Mouse (Mus musculus) heart, embryonic 13.5 days (tissue): ENCODE measurements around the gene Grin3a. TPM values are rescaled to one million over a fixed set of nuclear protein-coding genes. Genes with fewer than 3 reads are reported as not detected.

Experiments used
- ATAC-seq: fragments of 200-750 bp; cut with Nextera tagmentation; 2 replicates; pipeline ENCODE4 v1.8.0; 2017; ENCODE audit warnings: moderate TSS enrichment; ENCODE audit not compliant: insufficient number of reproducible peaks, low FRiP score, low TSS enrichment; ENCODE audit errors: extremely low read depth
- H3K27ac ChIP-seq: fragments of 300-500 bp; sonication (generic); replicated peaks from 2 replicates; pipeline ENCODE4 v1.5.1; 2015; ENCODE audit warnings: moderate library complexity, mild to moderate bottlenecking, inconsistent platforms
- H3K27me3 ChIP-seq: fragments of 300-500 bp; sonication (generic); replicated peaks from 2 replicates; pipeline ENCODE4 v1.6.1; 2015; ENCODE audit warnings: mild to moderate bottlenecking, inconsistent platforms
- H3K36me3 ChIP-seq: fragments of 300-500 bp; sonication (generic); 2 replicates; pipeline ENCODE4 v1.6.1; 2015; ENCODE audit warnings: mild to moderate bottlenecking, inconsistent platforms
- H3K4me1 ChIP-seq: fragments of 300-500 bp; sonication (generic); 2 replicates; pipeline ENCODE4 v1.6.1; 2015; ENCODE audit warnings: inconsistent platforms
- H3K4me2 ChIP-seq: fragments of 300-500 bp; sonication (generic); 2 replicates; pipeline ENCODE4 v1.6.1; 2015; ENCODE audit warnings: inconsistent platforms, mild to moderate bottlenecking, moderate library complexity
- H3K4me3 ChIP-seq: fragments of 300-500 bp; sonication (generic); 2 replicates; pipeline ENCODE4 v1.5.1; 2015; ENCODE audit warnings: moderate library complexity, mild to moderate bottlenecking, inconsistent platforms
- H3K9ac ChIP-seq: fragments of 300-500 bp; sonication (generic); 2 replicates; pipeline ENCODE4 v1.6.1; 2015; ENCODE audit warnings: inconsistent platforms, mild to moderate bottlenecking, moderate library complexity
- H3K9me3 ChIP-seq: fragments of 300-500 bp; sonication (generic); 2 replicates; pipeline ENCODE4 v1.6.1; 2016; ENCODE audit warnings: inconsistent platforms
- WGBS: fragments of 180-500 bp; shearing (Covaris S2); methylation state at CpG from one replicate; pipeline ENCODE4 v1.1.7; 2015; ENCODE audit warnings: mixed read lengths; 5-methylcytosine and 5-hydroxymethylcytosine counted together
- polyA plus RNA-seq: library from polyadenylated mRNA; unstranded; fragments of >200 nt; fragmentation: Nextera tagmentation; extraction: Ambion mirVana; gene quantifications from 2 replicates; pipeline ENCODE4 v1.2.1, GENCODE M21; 2015

Grin3a gene
- polyA plus RNA-seq, 1 experiment from 2014 or later, result 0.55 TPM

DNA sequence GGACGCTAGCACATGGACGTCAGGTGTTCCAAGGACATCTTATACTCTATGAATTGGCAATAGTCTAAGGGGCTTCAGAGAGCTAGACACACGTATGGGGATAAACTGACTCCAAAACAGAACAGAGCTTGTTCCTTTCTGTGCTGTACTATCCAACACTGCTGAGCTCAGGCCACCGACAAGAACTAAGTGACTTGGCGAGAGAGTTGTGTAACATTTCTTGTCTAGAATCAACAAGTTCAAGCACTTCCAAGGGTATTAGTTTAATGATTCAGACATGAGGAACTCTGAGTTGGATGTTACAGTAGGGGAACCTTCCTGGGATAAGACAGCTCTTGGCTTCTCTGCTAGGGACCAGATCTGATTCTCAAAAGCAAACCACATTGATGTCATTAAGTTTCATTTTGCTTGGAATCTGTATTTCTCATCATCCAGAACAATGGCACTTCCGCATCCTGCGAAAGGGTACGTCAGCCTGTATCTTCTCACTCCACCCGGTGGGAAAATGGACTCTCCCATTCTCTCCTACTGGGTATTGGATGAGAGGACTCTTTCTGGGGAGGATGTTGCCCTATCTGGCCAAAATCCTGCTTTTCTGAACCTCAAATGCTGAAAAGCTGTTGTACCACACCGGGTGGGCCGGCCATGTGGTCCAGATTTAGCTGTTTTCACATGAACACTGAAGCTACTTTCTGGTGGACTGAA lies 165.2 kb downstream of the Grin3a start:
- H3K9me3 ChIP-seq, result no peaks in the 10 kb centered on the region
- no peak overlapping the region for H3K4me3 ChIP-seq
- whole genome bisulfite sequencing, result 82% methylated on average over 11 of the region's 11 CpGs
- H3K36me3 ChIP-seq, result no peaks in the 10 kb centered on the region
- no peaks in the 10 kb centered on the region for H3K27me3 ChIP-seq
- no peak overlapping the region for H3K4me2 ChIP-seq
- no peak overlapping the region for H3K27ac ChIP-seq
- no peak overlapping the region for H3K9ac ChIP-seq
- ATAC-seq, result no peak
- H3K4me1 ChIP-seq, result 0 out of 2 replicates have a peak, but pooled peaks cover 4% of the 10 kb centered on the region

DNA sequence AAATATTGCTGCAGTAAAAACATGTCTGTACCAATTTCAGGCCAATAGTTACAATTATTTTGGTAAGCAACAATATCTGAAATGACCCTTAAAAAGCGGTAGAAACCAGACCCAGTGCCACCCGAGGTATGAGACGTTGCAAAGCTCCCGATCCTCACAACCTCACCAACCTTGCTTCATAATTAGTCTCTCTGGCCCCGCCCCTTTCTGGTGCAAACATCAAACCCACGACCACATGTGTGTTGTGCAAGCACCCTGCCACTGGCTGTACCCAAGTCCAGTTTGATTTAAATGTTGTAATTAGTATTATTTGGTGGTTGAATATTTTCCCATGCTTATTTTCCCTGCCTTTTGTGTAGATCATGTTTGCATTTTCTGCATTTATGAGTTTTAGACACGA lies 168.8 kb downstream of the Grin3a start:
- H3K4me2 ChIP-seq, result no peak overlapping the region
- H3K36me3 ChIP-seq, result no peaks in the 10 kb centered on the region
- no peak for ATAC-seq
- H3K9ac ChIP-seq, result no peak overlapping the region
- no peak overlapping the region for H3K27ac ChIP-seq
- H3K4me1 ChIP-seq, result 0 out of 2 replicates have a peak, but pooled peaks cover 4% of the 10 kb centered on the region
- H3K9me3 ChIP-seq, result no peaks in the 10 kb centered on the region
- no peak overlapping the region for H3K4me3 ChIP-seq
- 81% methylated on average over 7 of the region's 7 CpGs for WGBS
- no peaks in the 10 kb centered on the region for H3K27me3 ChIP-seq

DNA sequence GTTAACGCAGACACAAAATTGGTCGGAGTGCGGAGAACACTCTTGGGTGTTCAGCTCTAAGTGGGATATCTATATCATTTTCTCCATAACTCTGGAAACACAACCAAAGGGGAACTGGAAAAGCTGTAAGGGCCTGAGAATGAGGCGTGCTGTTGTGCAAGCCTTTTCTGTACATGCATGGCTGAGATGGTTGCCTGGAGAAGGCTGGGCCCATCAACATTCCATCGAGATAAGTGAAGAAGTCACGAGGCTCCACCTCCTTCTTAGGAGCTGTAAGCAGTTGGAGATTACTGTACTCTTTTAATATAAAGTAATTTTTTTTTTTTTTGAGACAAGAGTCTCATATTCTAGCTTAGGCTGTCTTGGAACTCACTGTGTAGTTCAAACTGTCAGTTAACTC lies 169.5 kb downstream of the Grin3a start:
- H3K36me3 ChIP-seq, result no peaks in the 10 kb centered on the region
- ATAC-seq, result no peak
- no peaks in the 10 kb centered on the region for H3K27me3 ChIP-seq
- 60% methylated on average over 6 of the region's 6 CpGs for WGBS
- H3K27ac ChIP-seq, result no peak overlapping the region
- no peak overlapping the region for H3K9ac ChIP-seq
- 0 out of 2 replicates have a peak, but pooled peaks cover 4% of the 10 kb centered on the region for H3K4me1 ChIP-seq
- no peaks in the 10 kb centered on the region for H3K9me3 ChIP-seq
- H3K4me3 ChIP-seq, result no peak overlapping the region
- no peak overlapping the region for H3K4me2 ChIP-seq

DNA sequence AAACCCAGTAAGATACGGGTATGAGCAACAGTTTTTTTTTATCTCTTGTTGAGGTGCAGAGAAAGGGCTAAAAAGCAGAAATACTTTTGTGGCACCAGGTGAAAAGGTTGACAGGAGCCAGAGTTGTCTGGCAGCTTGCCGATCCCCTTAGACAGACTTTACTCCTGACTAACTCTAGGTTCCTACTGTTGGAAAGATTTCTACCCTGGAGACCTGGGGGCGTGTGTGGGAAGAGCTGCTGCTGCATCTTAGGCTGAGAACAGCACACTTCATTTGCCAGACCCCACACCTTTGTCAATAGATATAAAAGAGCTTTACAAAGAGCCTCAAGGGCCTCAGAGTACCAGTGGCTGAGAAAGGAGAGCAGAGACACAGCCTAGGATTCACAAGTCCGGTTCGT lies 180.7 kb downstream of the Grin3a start:
- H3K27me3 ChIP-seq, result no peaks in the 10 kb centered on the region
- H3K27ac ChIP-seq, result no peak overlapping the region
- no peak for ATAC-seq
- WGBS, result 50% methylated on average over 5 of the region's 5 CpGs
- H3K36me3 ChIP-seq, result peaks cover 37% of the 10 kb centered on the region
- no peak overlapping the region for H3K4me3 ChIP-seq
- no peak overlapping the region for H3K9ac ChIP-seq
- peaks cover 6% of the 10 kb centered on the region for H3K4me1 ChIP-seq
- no peaks in the 10 kb centered on the region for H3K9me3 ChIP-seq
- no peak overlapping the region for H3K4me2 ChIP-seq

DNA sequence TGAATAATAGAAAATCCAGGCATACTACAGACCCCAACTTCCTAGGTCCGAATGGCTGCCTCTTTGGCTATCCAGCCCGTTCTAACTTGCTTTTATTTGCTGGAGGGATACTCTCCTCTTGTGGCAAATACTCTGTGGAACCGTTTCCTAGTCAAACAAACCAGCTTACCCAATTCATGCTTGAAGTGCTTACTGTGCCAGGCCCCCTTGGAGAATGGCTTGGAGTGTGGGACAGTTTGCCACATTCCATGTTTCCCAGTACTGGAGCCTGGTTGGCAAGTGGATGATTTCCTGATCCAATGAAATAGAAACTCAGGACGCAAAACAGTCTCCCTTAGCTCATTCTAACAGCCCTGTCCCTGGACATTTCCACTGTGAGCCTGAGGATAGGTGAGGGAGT lies 183.3 kb downstream of the Grin3a start:
- no peak overlapping the region for H3K27ac ChIP-seq
- H3K36me3 ChIP-seq, result peaks cover 51% of the 10 kb centered on the region
- 85% methylated on average over 4 of the region's 4 CpGs for WGBS
- no peak for ATAC-seq
- no peaks in the 10 kb centered on the region for H3K27me3 ChIP-seq
- no peak overlapping the region for H3K4me3 ChIP-seq
- no peaks in the 10 kb centered on the region for H3K9me3 ChIP-seq
- H3K4me1 ChIP-seq, result peaks cover 8% of the 10 kb centered on the region
- no peak overlapping the region for H3K9ac ChIP-seq
- H3K4me2 ChIP-seq, result no peak overlapping the region

DNA sequence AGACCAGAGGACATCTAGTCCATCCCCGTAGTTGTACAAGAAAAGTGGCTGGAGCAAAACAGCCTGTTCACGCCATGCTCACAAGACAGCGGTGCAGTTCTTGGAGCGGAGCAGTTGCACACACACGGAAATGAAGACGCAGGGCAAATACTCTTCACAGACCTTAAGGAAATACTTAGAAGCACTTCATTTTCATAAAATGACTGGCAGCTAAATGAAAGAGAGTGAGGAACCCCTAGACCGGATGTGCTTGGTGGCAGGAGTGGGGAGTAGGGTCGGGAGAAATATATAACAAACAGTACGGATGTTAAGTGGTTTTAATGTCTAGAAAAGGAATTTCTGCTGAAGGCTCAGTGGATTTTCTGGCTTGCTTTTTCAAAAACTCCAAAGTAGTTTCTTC lies 183.9 kb downstream of the Grin3a start:
- no peak overlapping the region for H3K4me2 ChIP-seq
- H3K36me3 ChIP-seq, result peaks cover 57% of the 10 kb centered on the region
- ATAC-seq, result no peak

DNA sequence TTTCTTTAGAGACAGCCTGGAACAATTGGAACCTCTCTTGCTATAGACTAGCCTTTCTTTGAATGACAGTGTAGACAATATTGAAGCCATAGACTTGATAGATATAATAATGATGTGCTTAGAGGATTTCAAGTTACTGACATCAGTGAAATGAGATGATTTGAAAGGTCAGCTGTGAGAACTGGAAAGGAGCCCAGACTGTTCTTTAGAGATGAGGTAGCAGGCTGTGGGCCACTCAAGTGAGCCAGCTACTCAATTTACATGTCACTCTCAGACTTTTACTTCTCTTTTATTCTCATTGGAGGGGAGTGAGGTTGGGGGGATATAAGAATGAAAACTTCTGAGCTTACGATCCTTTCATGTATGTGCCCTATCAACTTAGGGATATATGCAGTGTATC lies 186.1 kb downstream of the Grin3a start:
- Histone ChIP-seq H3K27ac (no peak overlapping the region), H3K9ac (no peak overlapping the region), H3K4me3 (no peak overlapping the region), H3K4me1 (peaks cover 5% of the 10 kb centered on the region), H3K27me3 (no peaks in the 10 kb centered on the region), H3K36me3 (peaks cover 71% of the 10 kb centered on the region), H3K4me2 (no peak overlapping the region), H3K9me3 (no peaks in the 10 kb centered on the region)
- ATAC-seq, result no peak
- WGBS, result 78% methylated on average over 1 of the region's 1 CpGs

More for the DNA sequence above, 183.9 kb downstream of the Grin3a start:
- Histone ChIP-seq H3K4me1 (peaks cover 8% of the 10 kb centered on the region), H3K9me3 (no peaks in the 10 kb centered on the region), H3K27ac (no peak overlapping the region), H3K27me3 (no peaks in the 10 kb centered on the region), H3K4me3 (no peak overlapping the region), H3K9ac (no peak overlapping the region)
- 93% methylated on average over 9 of the region's 9 CpGs for WGBS

DNA sequence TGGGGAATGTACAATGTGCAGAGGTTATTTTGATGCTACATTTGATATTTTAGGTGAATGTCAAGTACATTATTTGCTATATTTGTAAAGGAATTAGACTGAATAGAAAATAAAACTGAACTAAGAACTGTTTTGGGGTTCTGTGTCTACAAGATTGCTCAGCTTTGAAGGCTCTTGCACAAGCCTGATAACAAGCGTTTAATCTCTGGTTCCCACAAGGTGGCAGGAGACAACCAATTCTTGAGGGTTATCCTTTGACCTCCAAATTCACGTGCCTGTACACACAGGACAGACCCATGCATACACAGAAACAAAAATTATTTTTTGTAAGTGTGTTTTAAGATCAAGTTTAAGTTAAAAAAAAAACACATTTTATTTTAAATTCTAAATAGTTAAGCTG lies 205.6 kb downstream of the Grin3a start:
- H3K36me3 ChIP-seq, result peaks cover 88% of the 10 kb centered on the region
- H3K4me3 ChIP-seq, result no peak overlapping the region
- WGBS, result 38% methylated on average over 2 of the region's 2 CpGs
- H3K4me1 ChIP-seq, result no peaks in the 10 kb centered on the region
- no peak overlapping the region for H3K4me2 ChIP-seq
- ATAC-seq, result no peak
- H3K9me3 ChIP-seq, result no peaks in the 10 kb centered on the region
- no peak overlapping the region for H3K9ac ChIP-seq
- no peaks in the 10 kb centered on the region for H3K27me3 ChIP-seq
- H3K27ac ChIP-seq, result no peak overlapping the region

DNA sequence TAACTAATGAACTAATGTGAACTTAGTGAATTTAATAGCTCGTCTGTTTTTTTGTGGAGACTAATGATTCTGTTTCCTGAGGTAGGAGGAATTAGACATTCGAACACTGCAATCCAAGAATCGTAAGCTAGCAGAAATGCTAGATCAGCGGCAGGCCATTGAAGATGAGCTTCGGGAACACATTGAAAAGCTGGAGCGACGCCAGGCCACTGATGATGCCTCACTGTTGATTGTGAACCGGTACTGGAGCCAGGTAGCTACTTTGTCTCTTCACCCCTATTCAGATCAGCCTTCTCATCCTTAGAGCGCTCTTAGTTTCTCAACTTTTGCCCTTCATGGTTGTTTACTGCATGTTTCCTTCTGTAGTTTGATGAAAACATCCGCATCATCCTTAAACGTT lies 207.7 kb downstream of the Grin3a start:
- no peak for ATAC-seq
- peaks cover 16% of the 10 kb centered on the region for H3K4me1 ChIP-seq
- H3K4me2 ChIP-seq, result no peak overlapping the region
- no peak overlapping the region for H3K27ac ChIP-seq
- H3K4me3 ChIP-seq, result no peak overlapping the region
- WGBS, result 88% methylated on average over 11 of the region's 11 CpGs
- no peak overlapping the region for H3K9ac ChIP-seq
- H3K9me3 ChIP-seq, result no peaks in the 10 kb centered on the region
- H3K36me3 ChIP-seq, result peaks cover 83% of the 10 kb centered on the region
- no peaks in the 10 kb centered on the region for H3K27me3 ChIP-seq

DNA sequence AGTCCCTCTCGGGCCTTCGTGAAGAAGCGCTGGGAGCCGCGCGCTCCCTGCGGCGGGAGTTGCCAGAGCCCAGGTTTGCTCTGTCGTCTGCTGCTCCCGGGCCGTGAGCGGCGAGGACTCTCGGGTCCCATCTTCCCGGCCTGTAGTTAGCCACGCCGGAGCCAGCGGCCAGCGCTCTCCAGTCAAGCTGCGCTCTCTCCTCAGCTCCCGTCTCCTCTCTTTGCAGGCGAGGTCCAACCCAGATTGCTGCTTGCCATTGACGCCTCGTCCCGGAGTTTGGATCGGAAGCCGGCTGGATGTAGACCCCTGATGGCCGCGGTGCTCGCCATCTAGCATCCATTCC lies 213.4 kb downstream of the Grin3a start:
- Histone ChIP-seq H3K9ac (peak overlapping the region; percentile 95), H3K4me2 (peak overlapping the region; percentile 93), H3K36me3 (peaks cover 36% of the 10 kb centered on the region), H3K9me3 (no peaks in the 10 kb centered on the region), H3K27me3 (no peaks in the 10 kb centered on the region), H3K4me3 (peak overlapping the region; percentile 96), H3K27ac (peak overlapping the region; percentile 93), H3K4me1 (peaks cover 22% of the 10 kb centered on the region)
- peak; percentile 53 for ATAC-seq
- under 1% methylated on average over 30 of the region's 30 CpGs for WGBS

DNA sequence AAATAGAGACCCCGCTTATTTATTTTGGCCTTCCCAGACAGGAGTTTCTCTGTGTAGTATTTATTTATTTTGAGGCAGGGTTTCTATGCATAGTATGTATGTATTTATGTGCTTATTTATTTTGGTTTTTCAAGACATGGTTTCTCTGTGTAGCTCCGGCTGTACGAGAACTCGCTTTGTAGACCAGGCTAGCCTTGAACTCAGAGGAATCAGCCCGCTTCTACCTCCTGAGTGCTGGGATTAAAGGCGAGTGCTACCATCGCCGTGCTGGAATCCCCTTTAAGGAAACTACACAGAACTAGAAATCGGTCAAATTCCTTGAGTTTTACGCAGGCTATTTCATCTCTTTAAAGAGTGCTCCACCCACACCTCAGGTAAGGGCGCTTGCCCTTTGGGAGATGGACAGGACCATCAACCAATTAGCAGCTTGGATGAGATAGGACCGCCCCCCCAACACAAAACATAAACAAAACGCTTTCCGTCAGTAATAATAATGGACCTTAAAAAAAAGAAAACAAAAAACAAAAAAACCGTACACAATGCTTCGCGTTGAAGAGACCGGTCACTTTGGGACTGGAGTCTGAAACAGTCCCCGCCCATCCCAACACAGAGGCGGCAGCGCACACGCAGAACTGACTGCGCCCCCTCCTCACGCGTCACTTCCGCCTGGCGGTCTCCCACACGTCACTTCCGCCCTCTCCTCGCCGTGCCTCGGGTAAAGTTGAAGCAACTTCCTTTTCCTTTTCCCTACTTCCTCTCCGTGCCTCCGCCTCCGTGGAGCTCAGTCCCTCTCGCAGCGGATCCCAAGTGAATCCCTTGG lies 214.0 kb downstream of the Grin3a start, which contains the start of gene Rnf20:
Gene Rnf20 (plus strand): TSS at position 688 of the 820 bp plus-strand sequence.
- Histone ChIP-seq H3K4me3 (peak within 1 kb of the TSS; percentile 96), H3K9ac (peak within 1 kb of the TSS; percentile 95), H3K4me1 (peaks cover 22% of the 10 kb centered on the region), H3K27me3 (no peaks in the 10 kb centered on the region), H3K9me3 (no peaks in the 10 kb centered on the region), H3K36me3 (peaks cover 31% of the 10 kb centered on the region), H3K4me2 (peak within 1 kb of the TSS; percentile 93), H3K27ac (peak within 1 kb of the TSS; percentile 93)
- ATAC-seq, result peak; percentile 91
- WGBS, result 4% methylated on average over 37 of the region's 37 CpGs
